Mouse (Mus musculus) kidney, postnatal 0 days (tissue): ENCODE measurements at regions not wholly inside any gene's neighbourhood (a gene's known extent, or its start where the extent isn't known, plus 50 kb on each side); places are given as distances from the start of the nearest gene placed in this dataset.

Source experiments
- ATAC-seq: fragments of 200-750 bp; cut with Nextera tagmentation; replicated peaks from 2 replicates; pipeline ENCODE4 v1.8.0; 2017; ENCODE audit warnings: low read depth, moderate number of reproducible peaks, moderate TSS enrichment, moderate library complexity; ENCODE audit not compliant: low FRiP score
- DNase-seq: peaks from one replicate; pipeline ENCODE4 v3.0.0-alpha.2; 2016; ENCODE audit warnings: low spot score
- H3K27ac ChIP-seq: fragments of 300-500 bp; sonication (generic); 2 replicates; pipeline ENCODE4 v1.5.1; 2014; ENCODE audit warnings: mild to moderate bottlenecking
- H3K27me3 ChIP-seq: fragments of 300-500 bp; sonication (generic); 2 replicates; pipeline ENCODE4 v1.6.1; 2014; ENCODE audit warnings: low read length, mixed read lengths; ENCODE audit not compliant: insufficient read depth
- H3K36me3 ChIP-seq: fragments of 300-500 bp; sonication (generic); 2 replicates; pipeline ENCODE4 v1.6.1; 2014; ENCODE audit warnings: low read length, mixed read lengths; ENCODE audit not compliant: insufficient read depth
- H3K4me1 ChIP-seq: fragments of 300-500 bp; sonication (generic); replicated peaks from 2 replicates; pipeline ENCODE4 v1.6.1; 2014; ENCODE audit warnings: antibody characterized with exemption, low read length, mixed read lengths; ENCODE audit not compliant: insufficient read depth
- H3K4me2 ChIP-seq: fragments of 300-500 bp; sonication (generic); 2 replicates; pipeline ENCODE4 v1.6.1; 2014; ENCODE audit warnings: mild to moderate bottlenecking, low read length, moderate library complexity, mixed read lengths
- H3K4me3 ChIP-seq: fragments of 300-500 bp; sonication (generic); replicated peaks from 2 replicates; pipeline ENCODE4 v1.5.1; 2014; ENCODE audit warnings: low read depth, low read length
- H3K9ac ChIP-seq: fragments of 300-500 bp; sonication (generic); 2 replicates; pipeline ENCODE4 v1.6.1; 2014; ENCODE audit warnings: low read depth, low read length
- H3K9me3 ChIP-seq: fragments of 300-500 bp; sonication (generic); replicated peaks from 2 replicates; pipeline ENCODE4 v1.6.1; 2016; ENCODE audit warnings: low read length, inconsistent platforms, mixed read lengths
- CTCF ChIP-seq: IDR thresholded peaks from 2 replicates; pipeline ENCODE4 v1.5.1; 2016; ENCODE audit warnings: antibody characterized with exemption, low read depth, mild to moderate bottlenecking, moderate library complexity
- WGBS: fragments of 180-500 bp; shearing (Covaris S2); extraction: QIAGEN DNeasy Blood & Tissue Kit; methylation state at CpG from one replicate; pipeline ENCODE4 v1.1.7; 2014; 5-methylcytosine and 5-hydroxymethylcytosine counted together

- Histone ChIP-seq H3K9ac (no peak overlapping the region), H3K27me3 (no peaks in the 10 kb centered on the region), H3K27ac (no peak overlapping the region), H3K4me2 (no peak overlapping the region), H3K4me1 (no peaks in the 10 kb centered on the region), H3K36me3 (no peaks in the 10 kb centered on the region), H3K9me3 (no peaks in the 10 kb centered on the region), H3K4me3 (no peak overlapping the region)
- DNase-seq = no peak
- WGBS = 84% methylated on average over 5 of the region's 5 CpGs
- no peak for ATAC-seq
- TF ChIP-seq CTCF = no peak
Measured at GRCm38 (mm10) chr1:184333086-184333485, 299.0 kb upstream of the 1700056E22Rik start.

GRCm38 (mm10) chr1:184330516-184331350, 296.6 kb upstream of the 1700056E22Rik start:
- DNase-seq (no peak), ATAC-seq (no peak)
- H3K9me3 ChIP-seq = no peaks in the 10 kb centered on the region
- H3K36me3 ChIP-seq = no peaks in the 10 kb centered on the region
- no peak for TF ChIP-seq CTCF
- H3K4me1 ChIP-seq = no peaks in the 10 kb centered on the region
- 78% methylated on average over 11 of the region's 11 CpGs for WGBS
- H3K4me3 ChIP-seq = no peak overlapping the region
- H3K27ac ChIP-seq = no peak overlapping the region
- no peaks in the 10 kb centered on the region for H3K27me3 ChIP-seq
- H3K9ac ChIP-seq = no peak overlapping the region
- H3K4me2 ChIP-seq = no peak overlapping the region

- Histone ChIP-seq H3K4me2 (no peak overlapping the region), H3K9me3 (no peaks in the 10 kb centered on the region), H3K4me3 (no peak overlapping the region), H3K27ac (no peak overlapping the region), H3K9ac (no peak overlapping the region), H3K4me1 (no peaks in the 10 kb centered on the region), H3K27me3 (no peaks in the 10 kb centered on the region), H3K36me3 (no peaks in the 10 kb centered on the region)
- TF ChIP-seq CTCF = no peak
- 89% methylated on average over 3 of the region's 3 CpGs for WGBS
- no peak for DNase-seq
- ATAC-seq = no peak
Measured at GRCm38 (mm10) chr1:184326191-184326590, 292.1 kb upstream of the 1700056E22Rik start.

GRCm38 (mm10) chr1:184324234-184324633, 290.1 kb upstream of the 1700056E22Rik start:
- ATAC-seq (no peak), DNase-seq (no peak)
- TF ChIP-seq CTCF = no peak
- Histone ChIP-seq H3K9me3 (no peaks in the 10 kb centered on the region), H3K27me3 (no peaks in the 10 kb centered on the region), H3K9ac (no peak overlapping the region), H3K4me1 (no peaks in the 10 kb centered on the region), H3K4me3 (no peak overlapping the region), H3K4me2 (no peak overlapping the region), H3K27ac (no peak overlapping the region), H3K36me3 (no peaks in the 10 kb centered on the region)
- WGBS = 81% methylated on average over 2 of the region's 2 CpGs

GRCm38 (mm10) chr1:184320521-184321177, 286.5 kb upstream of the 1700056E22Rik start:
- Histone ChIP-seq H3K4me1 (no peaks in the 10 kb centered on the region), H3K9me3 (no peaks in the 10 kb centered on the region), H3K36me3 (no peaks in the 10 kb centered on the region), H3K4me2 (no peak overlapping the region), H3K9ac (no peak overlapping the region), H3K4me3 (no peak overlapping the region), H3K27me3 (no peaks in the 10 kb centered on the region), H3K27ac (no peak overlapping the region)
- TF ChIP-seq CTCF = no peak
- no peak for DNase-seq
- 70% methylated on average over 3 of the region's 3 CpGs for WGBS
- ATAC-seq = no peak

GRCm38 (mm10) chr1:184310185-184310815, 276.2 kb upstream of the 1700056E22Rik start:
- no peaks in the 10 kb centered on the region for H3K27me3 ChIP-seq
- no peak overlapping the region for H3K9ac ChIP-seq
- no peaks in the 10 kb centered on the region for H3K4me1 ChIP-seq
- WGBS = 89% methylated on average over 19 of the region's 19 CpGs
- no peaks in the 10 kb centered on the region for H3K9me3 ChIP-seq
- no peak overlapping the region for H3K4me3 ChIP-seq
- TF ChIP-seq CTCF = no peak
- no peak overlapping the region for H3K4me2 ChIP-seq
- no peak overlapping the region for H3K27ac ChIP-seq
- no peak for ATAC-seq
- no peaks in the 10 kb centered on the region for H3K36me3 ChIP-seq
- DNase-seq = no peak
